Mouse (Mus musculus): ENCODE results near the gene Grxcr1. TPM values are rescaled to one million over a fixed set of nuclear protein-coding genes. Genes with fewer than 3 reads are reported as not detected.
A peak's percentile ranks its signal among the peaks of the same experiment; 100 is the strongest.

Gene Grxcr1
- polyA plus RNA-seq, 1 experiment from 2014 or later, result not detected

GRCm38 (mm10) chr5:68039077-68039476, 7.4 kb downstream of the Grxcr1 start:
- Histone ChIP-seq H3K27me3 (ENCODE audit: poor library complexity, severe bottlenecking) (no peaks in the 10 kb centered on the region), H3K4me3 (no peak overlapping the region), H3K9me3 (no peaks in the 10 kb centered on the region), H3K4me1 (no peaks in the 10 kb centered on the region), H3K27ac (no peak overlapping the region), H3K36me3 (replicated peaks) (no peaks in the 10 kb centered on the region)
- no peak for DNase-seq (ENCODE audit: extremely low spot score, low spot score)
- 95% methylated on average over 2 of the region's 2 CpGs for WGBS

GRCm38 (mm10) chr5:68043339-68043738, 11.7 kb downstream of the Grxcr1 start:
- no peaks in the 10 kb centered on the region for H3K27me3 ChIP-seq (ENCODE audit: poor library complexity, severe bottlenecking)
- no peak for DNase-seq (ENCODE audit: extremely low spot score, low spot score)
- H3K27ac ChIP-seq, result no peak overlapping the region
- no peaks in the 10 kb centered on the region for H3K9me3 ChIP-seq
- 92% methylated on average over 5 of the region's 5 CpGs for WGBS
- H3K4me1 ChIP-seq, result no peaks in the 10 kb centered on the region
- H3K36me3 ChIP-seq (replicated peaks), result no peaks in the 10 kb centered on the region
- no peak overlapping the region for H3K4me3 ChIP-seq

GRCm38 (mm10) chr5:68048783-68049182, 17.1 kb downstream of the Grxcr1 start:
- 67% methylated on average over 4 of the region's 4 CpGs for WGBS
- Histone ChIP-seq H3K9me3 (no peaks in the 10 kb centered on the region), H3K4me3 (no peak overlapping the region), H3K4me1 (peaks cover 24% of the 10 kb centered on the region), H3K36me3 (replicated peaks) (no peaks in the 10 kb centered on the region), H3K27ac (0 out of 2 replicates have a peak overlapping the region, but pooled peaks have one; percentile 51), H3K27me3 (ENCODE audit: poor library complexity, severe bottlenecking) (no peaks in the 10 kb centered on the region)
- no peak for DNase-seq (ENCODE audit: extremely low spot score, low spot score)

- peaks cover 24% of the 10 kb centered on the region for H3K4me1 ChIP-seq
- DNase-seq (ENCODE audit: extremely low spot score, low spot score), result no peak
- 54% methylated on average over 4 of the region's 4 CpGs for WGBS
- H3K27ac ChIP-seq, result no peak overlapping the region
- H3K27me3 ChIP-seq (ENCODE audit: poor library complexity, severe bottlenecking), result no peaks in the 10 kb centered on the region
- no peaks in the 10 kb centered on the region for H3K36me3 ChIP-seq (replicated peaks)
- H3K9me3 ChIP-seq, result no peaks in the 10 kb centered on the region
- H3K4me3 ChIP-seq, result no peak overlapping the region
Measured at GRCm38 (mm10) chr5:68049536-68049935, 17.9 kb downstream of the Grxcr1 start.

- Histone ChIP-seq H3K4me1 (peaks cover 24% of the 10 kb centered on the region), H3K4me3 (no peak overlapping the region), H3K27ac (no peak overlapping the region), H3K9me3 (no peaks in the 10 kb centered on the region), H3K27me3 (ENCODE audit: poor library complexity, severe bottlenecking) (no peaks in the 10 kb centered on the region), H3K36me3 (replicated peaks) (no peaks in the 10 kb centered on the region)
- DNase-seq (ENCODE audit: extremely low spot score, low spot score), result no peak
- WGBS, result 21% methylated on average over 5 of the region's 5 CpGs
Measured at GRCm38 (mm10) chr5:68051101-68051500, 19.5 kb downstream of the Grxcr1 start.

GRCm38 (mm10) chr5:68057574-68057973, 25.9 kb downstream of the Grxcr1 start:
- Histone ChIP-seq H3K4me1 (no peaks in the 10 kb centered on the region), H3K36me3 (replicated peaks) (no peaks in the 10 kb centered on the region), H3K9me3 (no peaks in the 10 kb centered on the region), H3K27ac (no peak overlapping the region), H3K27me3 (ENCODE audit: poor library complexity, severe bottlenecking) (no peaks in the 10 kb centered on the region), H3K4me3 (no peak overlapping the region)
- DNase-seq (ENCODE audit: extremely low spot score, low spot score), result no peak
- WGBS, result 98% methylated on average over 3 of the region's 3 CpGs

GRCm38 (mm10) chr5:68068694-68069093, 37.1 kb downstream of the Grxcr1 start:
- no peak for DNase-seq (ENCODE audit: extremely low spot score, low spot score)
- Histone ChIP-seq H3K27ac (no peak overlapping the region), H3K4me1 (no peaks in the 10 kb centered on the region), H3K27me3 (ENCODE audit: poor library complexity, severe bottlenecking) (no peaks in the 10 kb centered on the region), H3K36me3 (replicated peaks) (no peaks in the 10 kb centered on the region), H3K9me3 (no peaks in the 10 kb centered on the region), H3K4me3 (no peak overlapping the region)
- 76% methylated on average over 4 of the region's 4 CpGs for WGBS

- DNase-seq (ENCODE audit: extremely low spot score, low spot score), result no peak
- H3K27me3 ChIP-seq (ENCODE audit: poor library complexity, severe bottlenecking), result no peaks in the 10 kb centered on the region
- no peak overlapping the region for H3K4me3 ChIP-seq
- H3K4me1 ChIP-seq, result no peaks in the 10 kb centered on the region
- WGBS, result 93% methylated on average over 3 of the region's 3 CpGs
- no peaks in the 10 kb centered on the region for H3K36me3 ChIP-seq (replicated peaks)
- H3K27ac ChIP-seq, result no peak overlapping the region
- H3K9me3 ChIP-seq, result no peaks in the 10 kb centered on the region
Measured at GRCm38 (mm10) chr5:68070308-68070707, 38.7 kb downstream of the Grxcr1 start.

GRCm38 (mm10) chr5:68071857-68072256, 40.2 kb downstream of the Grxcr1 start:
- 92% methylated on average over 4 of the region's 4 CpGs for WGBS
- no peaks in the 10 kb centered on the region for H3K27me3 ChIP-seq (ENCODE audit: poor library complexity, severe bottlenecking)
- H3K4me3 ChIP-seq, result no peak overlapping the region
- no peak for DNase-seq (ENCODE audit: extremely low spot score, low spot score)
- H3K4me1 ChIP-seq, result no peaks in the 10 kb centered on the region
- no peak overlapping the region for H3K27ac ChIP-seq
- no peaks in the 10 kb centered on the region for H3K36me3 ChIP-seq (replicated peaks)
- no peaks in the 10 kb centered on the region for H3K9me3 ChIP-seq

- H3K4me3 ChIP-seq, result no peak overlapping the region
- 79% methylated on average over 7 of the region's 7 CpGs for WGBS
- no peak for DNase-seq (ENCODE audit: extremely low spot score, low spot score)
Measured at GRCm38 (mm10) chr5:68086535-68087098, 55.0 kb downstream of the Grxcr1 start.

GRCm38 (mm10) chr5:68087174-68087573, 55.5 kb downstream of the Grxcr1 start:
- Histone ChIP-seq H3K9me3 (no peaks in the 10 kb centered on the region), H3K27me3 (ENCODE audit: poor library complexity, severe bottlenecking) (no peaks in the 10 kb centered on the region), H3K4me1 (no peaks in the 10 kb centered on the region), H3K4me3 (no peak overlapping the region), H3K36me3 (replicated peaks) (no peaks in the 10 kb centered on the region), H3K27ac (no peak overlapping the region)
- DNase-seq (ENCODE audit: extremely low spot score, low spot score), result no peak
- 80% methylated on average over 3 of the region's 3 CpGs for WGBS

More at GRCm38 (mm10) chr5:68086535-68087098, 55.0 kb downstream of the Grxcr1 start:
- H3K4me1 ChIP-seq, result no peaks in the 10 kb centered on the region
- H3K27me3 ChIP-seq (ENCODE audit: poor library complexity, severe bottlenecking), result no peaks in the 10 kb centered on the region
- no peaks in the 10 kb centered on the region for H3K36me3 ChIP-seq (replicated peaks)
- H3K9me3 ChIP-seq, result no peaks in the 10 kb centered on the region
- no peak overlapping the region for H3K27ac ChIP-seq

GRCm38 (mm10) chr5:68093085-68093484, 61.5 kb downstream of the Grxcr1 start:
- no peak for DNase-seq (ENCODE audit: extremely low spot score, low spot score)
- 69% methylated on average over 2 of the region's 2 CpGs for WGBS
- no peak overlapping the region for H3K27ac ChIP-seq
- H3K36me3 ChIP-seq (replicated peaks), result no peaks in the 10 kb centered on the region
- H3K27me3 ChIP-seq (ENCODE audit: poor library complexity, severe bottlenecking), result no peaks in the 10 kb centered on the region
- H3K9me3 ChIP-seq, result no peaks in the 10 kb centered on the region
- H3K4me1 ChIP-seq, result no peaks in the 10 kb centered on the region
- no peak overlapping the region for H3K4me3 ChIP-seq

- DNase-seq (ENCODE audit: extremely low spot score, low spot score), result no peak
- H3K4me1 ChIP-seq, result no peaks in the 10 kb centered on the region
- 88% methylated on average over 5 of the region's 5 CpGs for WGBS
- no peaks in the 10 kb centered on the region for H3K9me3 ChIP-seq
- no peak overlapping the region for H3K27ac ChIP-seq
- H3K4me3 ChIP-seq, result no peak overlapping the region
- no peaks in the 10 kb centered on the region for H3K27me3 ChIP-seq (ENCODE audit: poor library complexity, severe bottlenecking)
- H3K36me3 ChIP-seq (replicated peaks), result no peaks in the 10 kb centered on the region
Measured at GRCm38 (mm10) chr5:68097665-68098624, 66.3 kb downstream of the Grxcr1 start.

Data from forebrain, embryonic 10.5 days (tissue).